Mouse (Mus musculus): ENCODE results near the gene Necab2. TPM values are rescaled to one million over a fixed set of nuclear protein-coding genes. Genes with fewer than 3 reads are reported as not detected.

Gene Necab2
- total RNA-seq, 2 experiments from 2014 or later: 99.0 to 104 TPM

- DNase-seq (ENCODE audit: low spot score in 2 of 2): no peak
- no peak for TF ChIP-seq CTCF (conservative IDR thresholded peaks at IDR 0.05)
- Histone ChIP-seq H3K4me3 (no peak overlapping the region), H3K27ac (peak overlapping the region; percentile 65; the same call in 1 of the 2 replicates)
These were observed 24.9 kb upstream of the Necab2 start for GRCm38 (mm10) chr8:119421603-119422122.

DNA sequence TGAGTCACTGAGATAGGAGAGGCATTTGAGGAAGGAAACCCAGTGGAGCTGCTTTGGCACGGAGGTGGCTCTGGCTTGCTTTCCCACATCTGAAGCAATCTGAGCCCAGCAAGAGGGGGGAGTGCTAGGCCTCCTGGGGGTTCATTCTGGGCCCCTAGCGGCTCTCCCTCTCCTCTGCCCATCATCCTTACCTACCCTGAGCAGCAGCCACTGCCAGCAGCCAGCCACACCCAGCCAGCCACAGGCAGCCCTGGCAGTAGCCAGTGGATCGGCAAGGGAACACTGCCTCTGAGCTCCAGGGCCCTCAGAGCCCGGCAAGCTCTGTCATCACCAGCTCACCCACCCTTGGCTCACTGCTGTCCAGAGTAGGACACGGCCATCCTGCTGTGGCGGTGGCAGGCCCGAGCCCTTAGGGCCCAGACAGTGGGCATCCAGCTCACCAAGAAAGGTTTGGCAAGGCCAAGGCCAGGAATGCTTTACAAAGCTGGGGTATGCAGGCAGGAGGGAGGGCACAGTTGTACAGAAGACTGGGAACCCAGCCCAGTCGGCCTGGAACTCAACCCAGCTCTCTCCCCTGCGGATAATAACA, 24.3 kb upstream of the Necab2 start:
- DNase-seq (ENCODE audit: low spot score in 2 of 2): no peak
- TF ChIP-seq CTCF (conservative IDR thresholded peaks at IDR 0.05): no peak
- Histone ChIP-seq H3K27ac (peak overlapping the region; percentile 65; the same call in 1 of the 2 replicates), H3K4me3 (no peak overlapping the region)

DNA sequence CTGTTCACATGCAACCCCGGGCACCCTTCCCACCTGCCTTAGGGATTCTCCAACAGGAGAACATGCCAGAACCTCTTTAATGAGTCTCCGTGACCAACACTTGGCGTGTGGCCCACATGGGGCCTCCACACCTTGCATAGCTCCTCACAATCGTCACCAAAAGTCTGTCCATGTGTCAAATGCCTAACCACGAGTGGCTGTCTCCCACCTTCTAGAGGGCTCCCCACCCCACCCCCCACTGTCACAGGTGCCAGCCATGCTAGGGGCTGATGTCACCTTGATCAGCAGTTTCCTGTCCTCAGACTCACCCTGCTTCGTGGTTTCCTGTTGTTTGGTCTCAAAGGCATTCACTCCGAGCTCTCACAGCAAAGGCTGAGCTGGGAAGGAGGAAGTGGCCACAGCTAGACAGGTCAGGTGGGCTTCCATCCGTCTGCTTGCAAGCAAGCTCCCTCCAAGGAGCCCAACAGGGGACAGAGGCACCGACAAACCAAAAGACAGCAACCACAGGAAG, 22.8 kb upstream of the Necab2 start:
- no peak for TF ChIP-seq CTCF (conservative IDR thresholded peaks at IDR 0.05)
- no peak overlapping the region for H3K4me3 ChIP-seq
- peak overlapping the region; percentile 53; the same call in 1 of the 2 replicates for H3K27ac ChIP-seq
- no peak for DNase-seq (ENCODE audit: low spot score in 2 of 2)

GRCm38 (mm10) chr8:119424199-119424733, 22.3 kb upstream of the Necab2 start:
- TF ChIP-seq CTCF (conservative IDR thresholded peaks at IDR 0.05): no peak
- Histone ChIP-seq H3K4me3 (no peak overlapping the region), H3K27ac (peak overlapping the region; percentile 53)
- DNase-seq (ENCODE audit: low spot score in 2 of 2): no peak

GRCm38 (mm10) chr8:119424740-119425139, 21.8 kb upstream of the Necab2 start:
- H3K4me3 ChIP-seq: no peak overlapping the region
- DNase-seq (ENCODE audit: low spot score in 2 of 2): no peak
- TF ChIP-seq CTCF (conservative IDR thresholded peaks at IDR 0.05): no peak
- H3K27ac ChIP-seq: peak overlapping the region; percentile 65; the same call in 1 of the 2 replicates

DNA sequence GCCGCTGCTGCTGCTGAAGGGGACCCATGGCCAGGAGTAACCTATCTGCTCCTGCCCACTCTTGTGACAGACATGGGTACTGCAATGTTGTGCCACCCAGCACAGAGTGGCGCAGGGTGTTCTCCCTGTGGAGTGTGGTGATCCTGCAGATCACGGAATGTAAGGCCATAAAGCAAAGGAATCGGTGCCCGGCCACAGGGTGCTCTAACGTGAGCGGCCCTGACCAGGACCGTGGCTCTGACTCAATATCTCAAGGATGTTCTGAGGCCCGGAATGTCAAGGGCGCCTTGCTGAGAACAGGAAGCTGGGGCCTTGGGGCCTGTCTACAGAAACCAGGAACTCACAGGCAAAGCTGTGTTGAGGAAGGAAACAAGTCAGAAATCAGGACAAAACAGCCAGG, 21.0 kb upstream of the Necab2 start:
- Histone ChIP-seq H3K4me3 (no peak overlapping the region), H3K27ac (peak overlapping the region; percentile 65)
- DNase-seq (ENCODE audit: low spot score in 2 of 2): no peak
- peak; percentile 42 for TF ChIP-seq CTCF (conservative IDR thresholded peaks at IDR 0.05)

- no peak for TF ChIP-seq CTCF (conservative IDR thresholded peaks at IDR 0.05)
- DNase-seq (ENCODE audit: low spot score in 2 of 2): no peak
- Histone ChIP-seq H3K4me3 (no peak overlapping the region), H3K27ac (peak overlapping the region; percentile 65; the same call in 1 of the 2 replicates)
These were observed 20.3 kb upstream of the Necab2 start for GRCm38 (mm10) chr8:119426069-119426735.

DNA sequence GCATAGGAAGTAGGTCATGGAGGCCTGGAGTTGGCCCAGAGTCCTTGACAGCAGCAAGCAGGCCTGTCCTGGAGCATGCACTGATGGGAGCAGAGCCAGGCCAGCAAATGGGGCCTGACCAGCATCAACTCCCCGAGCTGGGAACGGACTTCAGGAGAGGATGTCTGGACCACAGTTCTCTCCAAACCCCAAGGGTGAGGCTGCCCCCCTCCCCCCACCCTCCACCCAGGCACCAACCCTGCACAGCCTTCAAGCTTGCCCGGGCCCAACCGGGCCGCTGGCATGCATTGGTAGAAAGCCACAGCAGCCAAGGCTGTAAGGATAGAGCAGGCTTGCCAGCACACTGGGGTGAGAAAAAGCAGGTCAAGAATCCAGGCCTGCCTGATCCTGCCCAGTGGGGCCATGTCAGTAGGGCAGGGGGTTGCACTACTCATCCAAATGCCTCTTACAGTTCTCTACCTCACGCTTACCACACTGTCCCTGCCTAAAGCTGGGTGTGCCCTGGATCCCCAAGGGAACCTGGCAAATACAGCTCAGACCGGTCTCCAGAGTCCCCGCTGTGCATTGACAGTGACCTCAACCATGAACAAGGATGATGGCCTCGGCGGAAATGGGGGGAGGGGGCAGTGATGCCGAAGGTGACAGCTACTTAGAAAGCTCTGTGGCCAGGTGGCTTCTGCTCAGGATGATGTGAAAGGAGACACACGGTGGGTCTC, 18.7 kb upstream of the Necab2 start:
- Histone ChIP-seq H3K4me3 (no peak overlapping the region), H3K27ac (no peak overlapping the region)
- no peak for DNase-seq (ENCODE audit: low spot score in 2 of 2)
- no peak for TF ChIP-seq CTCF (conservative IDR thresholded peaks at IDR 0.05)

DNA sequence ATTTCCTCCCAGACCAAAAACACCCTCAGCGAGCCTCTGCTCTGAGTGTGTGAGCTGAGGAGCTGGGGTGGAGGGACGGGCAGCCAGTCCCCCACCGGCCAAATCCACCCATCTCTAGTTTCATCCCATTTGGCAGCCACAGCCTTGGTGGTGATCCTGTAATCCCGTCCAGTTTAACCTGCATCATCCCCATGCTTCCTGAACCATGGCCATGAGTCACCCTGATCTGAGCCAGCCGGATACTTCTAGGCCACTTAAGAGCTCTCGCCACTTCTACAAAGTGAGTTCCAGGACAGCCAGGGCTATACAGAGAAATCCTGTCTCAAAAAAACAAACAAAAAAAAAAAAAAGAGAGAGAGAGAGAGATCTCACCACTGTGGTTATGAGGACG, 18.2 kb upstream of the Necab2 start:
- DNase-seq (ENCODE audit: low spot score in 2 of 2): no peak
- H3K4me3 ChIP-seq: no peak overlapping the region
- TF ChIP-seq CTCF (conservative IDR thresholded peaks at IDR 0.05): no peak

GRCm38 (mm10) chr8:119428766-119429327, 17.7 kb upstream of the Necab2 start:
- no peak for DNase-seq (ENCODE audit: low spot score in 2 of 2)
- no peak for TF ChIP-seq CTCF (conservative IDR thresholded peaks at IDR 0.05)
- Histone ChIP-seq H3K4me3 (no peak overlapping the region), H3K27ac (no peak overlapping the region)

More for the DNA sequence above, 18.2 kb upstream of the Necab2 start:
- no peak overlapping the region for H3K27ac ChIP-seq

DNA sequence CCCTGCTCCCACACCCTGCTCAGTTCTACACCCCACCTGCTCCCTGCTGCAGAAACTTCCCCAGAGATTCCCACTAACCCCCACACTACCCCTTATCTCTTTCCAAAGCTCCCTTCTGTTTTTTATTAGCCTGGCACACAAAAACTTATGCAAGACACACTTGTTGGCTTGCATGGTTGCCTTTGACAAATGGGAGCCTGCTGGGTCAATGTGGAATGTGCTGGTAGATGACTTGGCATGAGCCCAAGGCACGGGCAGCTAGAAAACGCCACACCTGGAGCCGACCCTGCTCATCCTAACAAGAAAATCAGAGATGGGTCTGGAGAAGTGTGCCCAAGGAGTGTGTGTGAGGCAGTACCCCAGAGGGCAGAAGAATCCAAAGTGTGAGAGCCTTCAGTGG, 17.0 kb upstream of the Necab2 start:
- no peak for DNase-seq (ENCODE audit: low spot score in 2 of 2)
- no peak for TF ChIP-seq CTCF (conservative IDR thresholded peaks at IDR 0.05)
- H3K4me3 ChIP-seq: no peak overlapping the region
- no peak overlapping the region for H3K27ac ChIP-seq

DNA sequence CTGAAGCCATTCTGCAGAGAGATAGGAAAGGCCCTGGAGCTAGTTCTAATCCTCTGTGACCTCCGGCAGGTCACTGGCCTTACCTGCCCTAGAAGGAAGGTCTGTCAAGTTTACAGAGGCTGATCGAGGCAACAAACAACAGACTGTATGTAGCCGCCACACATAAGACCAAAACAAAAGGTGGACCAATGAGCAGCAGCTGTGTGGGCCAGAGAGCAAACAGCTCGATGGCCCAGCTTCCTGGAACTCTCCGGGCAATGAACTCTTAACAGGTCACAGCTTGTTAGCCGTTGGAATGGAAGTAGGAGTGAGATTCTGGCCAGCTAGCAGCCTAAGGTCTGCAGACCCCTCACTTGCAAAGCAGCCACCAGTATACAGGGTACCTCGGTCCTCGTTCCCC, 16.3 kb upstream of the Necab2 start:
- no peak for TF ChIP-seq CTCF (conservative IDR thresholded peaks at IDR 0.05)
- Histone ChIP-seq H3K27ac (no peak overlapping the region), H3K4me3 (no peak overlapping the region)
- DNase-seq (ENCODE audit: low spot score in 2 of 2): no peak

Data from layer of hippocampus, adult 2 months (tissue).